Mouse (Mus musculus) ES-Bruce4 (cell line): Measurements from ENCODE around the gene Camkmt.

Experiments used
- CTCF ChIP-seq: IDR thresholded peaks from one replicate; pipeline ENCODE4 v1.8.1; 2011; ENCODE audit warnings: low read depth, low read length
- EP300 ChIP-seq: IDR thresholded peaks from 2 replicates; pipeline ENCODE4 v1.6.1; 2011; ENCODE audit warnings: low read depth, low read length; ENCODE audit not compliant: insufficient read depth
- POLR2A ChIP-seq: IDR thresholded peaks from one replicate; pipeline ENCODE4 v1.8.1; 2011; ENCODE audit warnings: low read length; ENCODE audit not compliant: insufficient read depth

DNA sequence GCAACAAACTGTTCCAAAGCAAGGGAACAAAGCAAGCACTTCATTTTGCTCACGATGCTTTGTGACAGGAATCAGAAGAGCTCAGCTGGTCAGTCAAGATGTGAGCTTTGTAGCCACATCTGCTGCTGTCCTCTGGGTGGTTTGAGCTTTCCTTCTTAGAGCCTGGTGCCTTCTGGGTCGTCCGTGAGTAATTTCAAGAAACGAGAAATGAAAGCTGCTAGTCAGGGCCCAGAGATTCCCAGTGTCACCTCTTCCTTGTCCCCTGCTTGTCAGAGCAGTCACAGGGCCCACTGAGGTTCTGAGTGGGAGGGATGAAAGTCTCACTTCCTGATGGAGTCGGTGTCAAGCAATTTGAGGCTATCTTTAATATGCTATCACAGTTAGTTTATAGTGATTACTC lies 127.7 kb downstream of the Camkmt start:
- TF ChIP-seq CTCF: no peak
- no peak for TF ChIP-seq POLR2A
- no peak for TF ChIP-seq EP300
